Mouse (Mus musculus) left cerebral cortex, postnatal 25 days (tissue): ENCODE data around the gene Grn. TPM values are rescaled to one million over a fixed set of nuclear protein-coding genes. Genes with fewer than 3 reads are reported as not detected.
"Not testable (repeated sequence)": the region's sequence is repeated elsewhere in the genome, so short reads cannot be mapped to it uniquely, and the experiment has no call there.

Experiments
- DNase-seq, 2 experiments: peaks; one replicate each; pipeline ENCODE4 v3.0.0; 2022; ENCODE audit warnings: low spot score in 2 of 2, mixed read lengths in 1 of 2
- intact Hi-C: fragments of 180-260 bp; cut with DNase I; formaldehyde crosslinking; loops from one replicate; pipeline ENCODE4 v1.15.1; 2025
- total RNA-seq, 2 experiments: library from RNA; stranded (reverse); gene quantifications; 2 replicates each; pipeline ENCODE4 v1.2.3; 2021

Grn gene
- 10 to 100 TPM; 58.3 to 71.3 TPM for total RNA-seq

GRCm38 (mm10) chr11:102430121-102431017, at the start of gene Grn:
Grn (plus strand) TSS chr11:102430315.
- peak; percentile 90 to 98 for DNase-seq
- intact Hi-C loops: loop anchor here (2.0 kb wide), 1 partner anchor 20 kb away; no protein-coding TSS in a partner anchor

DNA sequence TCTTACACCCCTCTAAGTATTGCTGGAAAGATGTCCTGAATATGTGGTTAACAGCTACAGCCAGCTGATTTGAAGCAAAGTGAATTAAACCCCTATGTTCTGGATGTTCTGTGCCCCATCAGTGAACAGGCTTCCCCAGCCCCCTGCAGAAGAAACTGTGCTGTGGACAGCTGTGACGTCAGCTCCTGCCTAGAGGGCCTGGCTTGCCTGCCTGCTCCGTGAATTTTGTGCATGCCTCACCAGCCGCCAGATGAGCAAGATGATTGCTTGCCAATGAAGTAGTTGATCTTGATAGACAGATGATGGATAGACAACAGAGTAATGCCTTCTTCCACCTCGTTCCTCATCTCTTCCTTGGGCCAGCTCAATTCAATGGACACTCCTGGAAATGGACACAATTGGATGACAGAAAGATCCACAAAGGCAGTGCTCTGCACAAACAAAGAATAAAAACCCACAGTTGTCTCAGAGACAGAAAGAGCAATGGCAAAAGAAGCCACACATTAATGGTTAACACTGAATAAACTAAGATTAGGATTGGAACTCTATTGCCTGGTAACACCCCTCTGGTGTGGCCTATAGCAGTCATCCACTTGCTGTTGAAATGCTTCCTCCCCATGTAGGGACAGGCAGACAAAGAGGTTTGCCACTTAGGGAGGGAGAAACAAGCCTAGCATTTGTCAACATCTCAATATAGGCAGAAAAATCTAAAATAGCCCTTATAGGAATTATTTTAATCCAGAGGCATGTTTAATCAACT, 48.6 kb upstream of the Grn start:
- DNase-seq: no peak
- intact Hi-C loops: no loop called here

DNA sequence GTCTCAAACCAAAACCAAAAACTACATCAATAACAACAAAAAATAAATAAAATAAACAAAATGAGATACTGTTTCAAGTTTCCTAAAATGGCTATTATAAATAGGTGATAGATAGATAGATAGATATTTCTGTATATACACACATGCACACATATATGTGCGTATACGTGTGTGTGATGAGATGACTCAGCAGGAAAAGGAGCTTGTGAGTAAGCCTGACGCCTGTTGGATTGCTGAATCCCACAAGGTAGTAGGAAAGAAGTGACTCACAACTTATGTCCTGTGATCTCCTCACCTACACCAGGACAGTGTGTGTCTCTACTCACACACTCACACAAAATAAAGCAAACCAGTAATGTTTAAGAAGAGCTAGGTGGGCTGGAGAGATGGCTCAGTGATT, 47.3 kb upstream of the Grn start:
- intact Hi-C loops: no loop called here
- peak in 1 of 2 experiments; percentile 4 for DNase-seq

DNA sequence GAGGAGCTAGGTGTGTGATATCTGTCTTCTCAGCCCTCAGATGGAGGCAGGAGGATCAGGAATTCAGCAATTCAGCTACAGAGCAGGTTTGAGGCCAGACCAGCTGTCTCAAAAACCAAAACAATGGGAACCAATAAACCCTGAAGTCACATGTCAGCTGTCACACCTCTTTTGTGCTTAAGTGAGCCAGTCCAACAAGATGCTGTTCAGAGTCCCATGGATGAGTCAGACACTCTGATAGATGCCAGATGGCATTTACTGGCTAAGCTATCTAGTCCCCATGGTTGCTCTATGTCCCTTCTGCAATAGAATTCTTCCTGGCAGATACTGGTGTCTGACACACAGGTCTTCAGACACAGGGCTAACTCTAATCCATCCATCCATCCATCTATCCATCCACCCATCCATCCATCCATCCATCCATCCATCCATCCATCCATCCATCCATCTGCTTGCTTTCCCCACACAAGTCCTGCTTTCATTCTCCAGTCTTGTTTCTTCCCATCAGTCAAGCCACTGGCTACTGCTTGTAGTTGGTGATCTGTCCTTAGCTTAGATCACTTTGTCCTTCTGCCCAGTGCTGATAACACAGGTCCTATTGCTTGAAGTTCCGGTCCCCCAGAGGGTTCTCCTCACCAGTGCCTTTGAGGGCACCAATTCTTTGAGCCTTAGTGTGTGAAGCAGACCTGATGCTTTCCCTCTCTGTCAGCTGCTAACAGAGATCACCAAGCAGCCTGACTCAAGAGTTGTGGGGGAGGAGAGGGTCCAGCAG, 46.6 kb upstream of the Grn start:
- intact Hi-C loops: no loop called here
- peak in 1 of 2 experiments; percentile 56 for DNase-seq

DNA sequence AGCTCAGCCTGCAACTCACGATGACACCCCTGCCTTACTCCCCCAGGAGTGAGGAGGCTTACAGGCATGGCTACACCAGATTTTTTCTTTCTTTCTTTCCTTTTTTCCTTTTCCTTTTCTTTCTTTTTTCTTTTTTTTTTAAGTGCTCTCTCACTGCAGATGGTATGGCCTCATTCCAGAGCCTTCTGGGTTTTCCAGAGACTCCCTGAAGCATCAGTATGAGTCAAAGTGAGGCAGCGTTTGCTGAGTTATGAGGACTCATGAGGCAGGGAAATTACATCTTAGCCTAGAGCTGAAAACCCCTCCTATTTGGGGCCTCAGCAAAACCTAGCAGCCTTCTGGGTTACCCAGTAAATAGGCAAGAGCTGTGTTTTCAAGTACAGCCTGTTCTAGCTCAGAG, 45.7 kb upstream of the Grn start:
- intact Hi-C loops: no loop called here

DNA sequence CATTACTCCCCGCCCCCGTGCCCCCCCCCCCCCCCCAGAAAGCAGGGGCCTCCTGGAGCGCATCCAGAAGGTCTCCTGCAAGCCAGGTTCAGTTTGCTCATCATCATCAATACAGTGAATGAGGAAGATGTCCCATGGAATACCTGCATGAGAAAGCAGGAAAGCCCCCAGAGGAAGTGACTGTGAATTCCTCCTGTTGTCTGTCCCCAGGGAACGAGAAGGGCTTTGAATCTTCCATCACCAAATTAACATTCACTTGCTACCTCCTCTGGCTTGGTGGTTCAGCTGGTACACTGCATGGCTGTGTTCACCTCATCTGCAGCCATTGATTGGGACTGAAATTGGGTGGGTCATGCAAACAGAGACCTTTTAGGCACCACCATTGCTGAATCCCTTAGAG, 45.0 kb upstream of the Grn start:
- intact Hi-C loops: no loop called here
- DNase-seq: no peak

More for the DNA sequence above, 45.7 kb upstream of the Grn start:
- peak; percentile 30 to 87 for DNase-seq

DNA sequence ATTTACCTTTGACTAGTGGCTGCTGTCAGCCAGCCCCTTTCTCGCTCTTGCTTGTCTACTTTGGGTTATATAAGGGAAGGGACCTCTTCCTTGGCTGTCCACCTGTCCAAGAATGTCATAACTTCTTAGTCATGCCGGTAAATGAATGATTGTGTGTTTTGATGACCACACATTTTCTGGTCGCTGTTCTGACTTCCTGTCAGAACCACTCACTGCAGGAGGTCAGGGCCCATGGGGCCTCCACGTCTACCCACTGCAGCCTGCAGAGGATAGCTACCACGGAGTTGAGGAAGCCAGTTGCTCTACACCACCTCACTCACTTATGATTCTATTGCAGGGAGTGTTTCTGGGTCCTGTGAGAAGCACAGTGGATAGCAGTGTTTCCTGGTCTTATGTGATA, 44.0 kb upstream of the Grn start:
- intact Hi-C loops: no loop called here
- DNase-seq: no peak

DNA sequence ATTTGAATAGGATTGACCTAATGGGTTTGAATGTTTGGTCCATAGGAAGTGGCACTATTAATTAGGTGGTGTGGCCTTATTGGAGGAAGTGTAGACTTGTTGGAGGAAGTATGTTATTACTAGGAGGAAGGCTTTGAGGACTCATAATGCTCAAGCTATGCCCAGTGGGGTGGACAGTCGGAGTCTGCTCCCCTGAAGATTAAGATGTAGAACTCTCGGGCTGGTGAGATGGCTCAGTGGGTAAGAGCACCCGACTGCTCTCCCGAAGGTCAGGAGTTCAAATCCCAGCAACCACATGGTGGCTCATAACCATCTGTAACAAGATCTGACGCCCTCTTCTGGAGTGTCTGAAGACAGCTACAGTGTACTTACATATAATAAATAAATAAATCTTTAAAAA, 40.7 kb upstream of the Grn start:
- DNase-seq, intact Hi-C loops: not testable (repeated sequence)

DNA sequence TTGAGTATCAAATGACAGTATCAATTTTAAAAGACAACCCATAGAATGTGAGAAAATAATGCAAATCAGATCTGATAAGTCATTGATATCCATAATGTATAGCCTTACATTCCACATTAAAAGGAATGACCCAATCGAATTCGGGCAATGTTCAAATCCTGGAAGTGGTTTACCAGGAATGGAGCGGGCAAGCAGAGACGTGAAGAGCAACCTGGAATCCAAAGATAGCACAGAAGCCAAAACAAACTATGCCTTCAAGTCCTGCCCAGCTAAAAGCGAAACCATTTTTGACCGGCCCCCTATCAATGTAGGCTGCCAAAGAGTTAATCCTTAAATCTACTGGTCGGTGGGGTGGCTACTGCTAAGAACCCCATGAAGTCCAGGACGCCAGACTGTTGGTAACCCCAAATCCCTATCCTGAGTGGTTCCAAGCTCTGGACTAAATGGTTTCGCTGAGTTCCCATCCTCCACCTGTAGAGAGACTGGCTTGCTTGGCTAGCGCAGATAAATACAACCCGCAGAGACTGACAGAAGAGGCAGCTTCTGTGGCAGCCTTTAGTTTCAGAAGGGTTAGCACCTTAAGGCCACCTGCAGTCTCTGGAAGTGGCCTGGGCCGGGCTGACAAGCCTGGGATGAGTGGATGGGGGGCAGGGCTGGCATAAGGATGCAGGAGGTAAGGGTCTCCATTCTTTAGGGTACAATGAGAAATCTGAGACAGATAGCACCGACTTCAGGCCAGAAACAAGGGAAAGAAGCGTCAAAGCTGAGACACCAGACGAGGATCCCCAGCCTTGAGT, 37.5 kb upstream of the Grn start:
- intact Hi-C loops: loop anchor here (2.0 to 5.0 kb wide), 2 partner anchors 55 to 72 kb away; no protein-coding TSS in a partner anchor
- no peak for DNase-seq

GRCm38 (mm10) chr11:102393238-102393634, 36.9 kb upstream of the Grn start, which contains the start of gene Rundc3a:
Rundc3a (plus strand) TSS chr11:102393403.
- intact Hi-C loops: loop anchor here (2.0 to 5.0 kb wide), 2 partner anchors 56 to 72 kb away; no protein-coding TSS in a partner anchor
- DNase-seq: peak; percentile 95 to 97

- intact Hi-C loops: loop anchor here (2.0 to 5.0 kb wide), 2 partner anchors 57 to 73 kb away; no protein-coding TSS in a partner anchor
- DNase-seq: peak; percentile 43 to 71
Measured at GRCm38 (mm10) chr11:102393719-102394420, 36.2 kb upstream of the Grn start.

DNA sequence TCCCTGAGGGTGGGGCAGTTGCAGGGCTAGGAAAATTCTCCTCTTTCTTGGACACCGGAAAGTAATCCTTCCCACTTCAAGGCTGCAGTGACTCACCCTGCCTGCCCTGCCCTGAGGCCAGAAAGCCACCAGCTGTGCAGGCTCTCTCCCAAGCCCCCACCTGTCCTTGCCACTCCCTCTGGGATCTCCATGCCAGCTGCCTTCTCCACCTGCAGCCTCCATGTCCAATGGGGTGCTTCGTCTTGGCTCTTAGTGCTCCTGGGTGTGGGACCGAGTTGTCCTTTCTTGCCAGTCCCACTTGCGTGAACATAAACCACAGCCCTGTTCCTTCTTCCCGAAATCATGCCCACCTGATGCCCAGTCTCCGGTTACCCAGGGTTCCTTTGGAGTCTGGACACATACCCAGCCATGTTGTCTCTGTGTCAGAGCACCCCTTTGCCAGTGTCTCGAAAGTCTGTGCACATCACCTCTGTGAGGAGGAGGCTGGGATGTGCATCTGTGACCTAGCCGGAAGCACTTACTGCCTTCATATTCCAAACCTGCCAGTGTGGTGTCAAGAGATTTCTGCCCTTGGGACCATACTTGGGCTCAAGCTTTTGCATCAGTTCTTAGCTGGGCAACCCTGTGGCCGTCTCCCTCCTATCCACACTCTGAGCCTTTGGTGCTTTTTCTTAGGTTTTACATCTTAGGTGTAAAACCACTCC, 35.5 kb upstream of the Grn start:
- intact Hi-C loops: loop anchor here (5.0 kb wide), 2 partner anchors 43 to 57 kb away; no protein-coding TSS in a partner anchor
- DNase-seq: peak in 1 of 2 experiments; percentile 15

DNA sequence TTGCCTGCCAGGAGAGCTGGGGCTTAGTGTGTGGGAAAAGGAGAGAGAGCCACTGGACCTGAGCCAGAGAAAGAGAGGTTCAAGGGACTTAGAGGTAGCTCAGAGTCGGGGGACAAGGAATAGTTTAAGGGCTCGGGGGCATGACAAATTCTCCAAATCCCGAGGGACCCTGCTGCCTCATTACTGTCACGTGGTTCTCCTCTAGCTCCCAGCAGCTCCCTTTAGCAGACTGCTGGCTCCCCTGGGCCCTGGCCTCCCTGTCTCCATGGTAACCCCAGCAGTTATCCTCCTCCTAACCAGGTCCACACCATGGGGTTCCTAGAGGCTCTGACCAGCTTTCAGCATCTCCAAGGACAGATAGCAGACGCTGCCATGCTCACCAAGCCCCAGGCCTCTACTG, 34.9 kb upstream of the Grn start:
- intact Hi-C loops: loop anchor here (5.0 kb wide), 1 partner anchor 42 kb away; no protein-coding TSS in a partner anchor
- peak in 1 of 2 experiments; percentile 17 for DNase-seq

- DNase-seq: no peak
- intact Hi-C loops: loop anchor here (5.0 kb wide), 1 partner anchor 41 kb away; no protein-coding TSS in a partner anchor
Measured at GRCm38 (mm10) chr11:102396263-102396662, 33.9 kb upstream of the Grn start.

- intact Hi-C loops: loop anchor here (1.0 to 5.0 kb wide), 3 partner anchors 11 to 77 kb away; partner anchors contain the start of genes Slc25a39 and Ubtf
- peak; percentile 46 to 80 for DNase-seq
Measured at GRCm38 (mm10) chr11:102396671-102397141, 33.4 kb upstream of the Grn start.

DNA sequence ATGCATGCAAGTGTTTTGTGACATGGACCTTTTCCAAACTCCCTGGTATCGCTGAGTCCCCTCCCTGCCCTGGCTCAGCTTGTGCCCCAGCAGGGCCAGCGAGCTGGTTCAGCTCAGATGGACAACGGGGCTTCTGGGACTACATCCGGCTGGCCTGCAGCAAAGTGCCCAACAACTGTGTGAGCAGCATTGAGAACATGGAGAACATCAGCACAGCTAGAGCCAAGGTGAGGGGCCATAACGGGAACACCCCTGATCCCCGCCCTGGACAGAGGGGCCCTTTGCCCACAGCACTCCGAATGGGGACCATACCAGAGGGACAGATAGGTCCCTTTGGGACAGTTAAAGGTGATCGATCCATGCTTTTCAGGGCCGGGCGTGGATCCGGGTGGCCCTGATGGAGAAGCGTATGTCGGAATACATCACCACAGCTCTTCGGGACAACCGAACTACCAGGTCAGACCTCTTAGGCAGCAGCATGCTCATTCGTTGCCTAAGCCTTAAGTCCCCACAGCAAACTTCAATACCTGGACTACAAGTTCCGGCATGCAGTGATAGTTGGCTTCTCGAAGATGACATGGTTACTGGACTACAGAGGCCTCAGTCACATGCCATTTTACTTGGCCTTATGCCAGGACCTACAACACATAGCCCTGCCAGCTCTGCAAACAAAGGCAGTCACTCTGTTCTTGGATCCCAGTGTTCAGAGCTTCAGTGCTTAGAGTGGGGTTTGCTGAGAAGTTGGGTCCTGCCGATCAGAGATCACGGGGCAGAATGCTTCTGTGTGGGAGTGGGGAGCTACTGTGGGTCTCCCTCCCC, 31.9 kb upstream of the Grn start:
- intact Hi-C loops: loop anchor here (5.0 kb wide), 1 partner anchor 39 kb away; no protein-coding TSS in a partner anchor
- DNase-seq: peak; percentile 51 to 70
